Mouse (Mus musculus) hindbrain, embryonic 16.5 days (tissue): ENCODE measurements around the gene Kcnd1. TPM values are rescaled to one million over a fixed set of nuclear protein-coding genes. Genes with fewer than 3 reads are reported as not detected.

Source experiments
- ATAC-seq: fragments of 200-750 bp; cut with Nextera tagmentation; 2 replicates; pipeline ENCODE4 v1.8.0; 2017; ENCODE audit warnings: moderate TSS enrichment, moderate library complexity
- H3K27ac ChIP-seq: fragments of 300-500 bp; sonication (generic); 2 replicates; pipeline ENCODE4 v1.5.1; 2014; ENCODE audit warnings: low read depth, mild to moderate bottlenecking, control low read depth, low read length, moderate library complexity
- H3K27me3 ChIP-seq: fragments of 300-500 bp; sonication (generic); replicated peaks from 2 replicates; pipeline ENCODE4 v1.6.1; 2014; ENCODE audit warnings: low read length; ENCODE audit not compliant: control insufficient read depth, insufficient read depth
- H3K36me3 ChIP-seq: fragments of 300-500 bp; sonication (generic); 2 replicates; pipeline ENCODE4 v1.6.1; 2014; ENCODE audit warnings: mild to moderate bottlenecking, low read length, moderate library complexity, mixed read lengths; ENCODE audit not compliant: control insufficient read depth, insufficient read depth
- H3K4me1 ChIP-seq: fragments of 300-500 bp; sonication (generic); 2 replicates; pipeline ENCODE4 v1.6.1; 2014; ENCODE audit warnings: low read depth, low read length; ENCODE audit not compliant: control insufficient read depth, insufficient read depth
- H3K4me2 ChIP-seq: fragments of 300-500 bp; sonication (generic); 2 replicates; pipeline ENCODE4 v1.6.1; 2014; ENCODE audit warnings: mild to moderate bottlenecking, low read length, control low read depth, moderate library complexity
- H3K4me3 ChIP-seq: fragments of 300-500 bp; sonication (generic); 2 replicates; pipeline ENCODE4 v1.5.1; 2014; ENCODE audit warnings: mild to moderate bottlenecking, low read length, control low read depth, moderate library complexity
- H3K9ac ChIP-seq: fragments of 300-500 bp; sonication (generic); 2 replicates; pipeline ENCODE4 v1.6.1; 2014; ENCODE audit warnings: low read depth, mild to moderate bottlenecking, control low read depth, low read length, moderate library complexity
- H3K9me3 ChIP-seq: fragments of 300-500 bp; sonication (generic); 2 replicates; pipeline ENCODE4 v1.6.1; 2014; ENCODE audit warnings: mild to moderate bottlenecking, low read length, moderate library complexity; ENCODE audit not compliant: control insufficient read depth
- WGBS: fragments of 180-500 bp; shearing (Covaris S2); extraction: QIAGEN DNeasy Blood & Tissue Kit; methylation state at CpG from one replicate; pipeline ENCODE4 v1.1.7; 2014; 5-methylcytosine and 5-hydroxymethylcytosine counted together
- microRNA counts: library from miRNA; unstranded; fragments of <30 nt; microRNA quantifications from one replicate; lab custom pipeline; 2016
- microRNA-seq: library from miRNA; unstranded; fragments of <30 nt; microRNA quantifications from one replicate; pipeline ENCODE4, GENCODE M21; 2017
- polyA plus RNA-seq: library from polyadenylated mRNA; unstranded; fragments of >200 nt; fragmentation: Nextera tagmentation; extraction: Ambion mirVana; gene quantifications from 2 replicates; pipeline ENCODE4 v1.2.1, GENCODE M21; 2015

The Kcnd1 gene
- polyA plus RNA-seq, 1 experiment from 2014 or later = 5.3 TPM

GRCm38 (mm10) chrX:7868506-7868905 lies 46.4 kb downstream of the Kcnd1 start:
- H3K9ac ChIP-seq = no peak overlapping the region
- H3K36me3 ChIP-seq = 0 out of 2 replicates have a peak, but pooled peaks cover 6% of the 10 kb centered on the region
- H3K4me2 ChIP-seq = no peak overlapping the region
- no peaks in the 10 kb centered on the region for H3K4me1 ChIP-seq
- no peaks in the 10 kb centered on the region for H3K9me3 ChIP-seq
- no peak overlapping the region for H3K4me3 ChIP-seq
- ATAC-seq = no peak
- no peaks in the 10 kb centered on the region for H3K27me3 ChIP-seq
- 47% methylated on average over 2 of the region's 2 CpGs for WGBS
- H3K27ac ChIP-seq = no peak overlapping the region

- Histone ChIP-seq H3K4me2 (no peak overlapping the region), H3K9me3 (no peaks in the 10 kb centered on the region), H3K27ac (no peak overlapping the region), H3K4me3 (no peak overlapping the region), H3K9ac (no peak overlapping the region), H3K27me3 (no peaks in the 10 kb centered on the region), H3K36me3 (0 out of 2 replicates have a peak, but pooled peaks cover 6% of the 10 kb centered on the region), H3K4me1 (no peaks in the 10 kb centered on the region)
- 37% methylated on average over 3 of the region's 3 CpGs for WGBS
- no peak for ATAC-seq
These were observed 47.7 kb downstream of the Kcnd1 start for GRCm38 (mm10) chrX:7869826-7870225.

GRCm38 (mm10) chrX:7878007-7878419 lies 55.9 kb downstream of the Kcnd1 start, which contains the start of gene Pim2:
Gene Pim2, plus strand, starts transcription at chrX:7878262.
- H3K36me3 ChIP-seq = no peaks in the 10 kb centered on the region
- peak; percentile 91 for ATAC-seq
- no peaks in the 10 kb centered on the region for H3K9me3 ChIP-seq
- H3K4me2 ChIP-seq = peak within 1 kb of the TSS; percentile 72
- H3K27me3 ChIP-seq = no peaks in the 10 kb centered on the region
- peak within 1 kb of the TSS; percentile 67 for H3K9ac ChIP-seq
- peak within 1 kb of the TSS; percentile 71 for H3K27ac ChIP-seq
- peaks cover 2% of the 10 kb centered on the region for H3K4me1 ChIP-seq
- 14% methylated on average over 38 of the region's 38 CpGs for WGBS
- H3K4me3 ChIP-seq = peak within 1 kb of the TSS; percentile 56

- Histone ChIP-seq H3K4me1 (peaks cover 2% of the 10 kb centered on the region), H3K9me3 (no peaks in the 10 kb centered on the region), H3K27ac (peak overlapping the region; percentile 71), H3K4me3 (peak overlapping the region; percentile 56), H3K27me3 (no peaks in the 10 kb centered on the region), H3K36me3 (no peaks in the 10 kb centered on the region), H3K4me2 (peak overlapping the region; percentile 72), H3K9ac (peak overlapping the region; percentile 67)
- peak; percentile 41 for ATAC-seq
- 30% methylated on average over 21 of the region's 21 CpGs for WGBS
These were observed 56.4 kb downstream of the Kcnd1 start for GRCm38 (mm10) chrX:7878495-7878894.

- H3K4me3 ChIP-seq = peak overlapping the region; percentile 56
- no peaks in the 10 kb centered on the region for H3K36me3 ChIP-seq
- H3K9ac ChIP-seq = no peak overlapping the region
- WGBS = 10% methylated on average over 11 of the region's 11 CpGs
- peak; percentile 59 for ATAC-seq
- peaks cover 2% of the 10 kb centered on the region for H3K4me1 ChIP-seq
- H3K4me2 ChIP-seq = peak overlapping the region; percentile 72
- H3K9me3 ChIP-seq = no peaks in the 10 kb centered on the region
- H3K27ac ChIP-seq = no peak overlapping the region
- H3K27me3 ChIP-seq = no peaks in the 10 kb centered on the region
These were observed 57.7 kb downstream of the Kcnd1 start for GRCm38 (mm10) chrX:7879819-7880218.

- H3K9ac ChIP-seq = peak within 1 kb of the TSS; percentile 52
- peak; percentile 92 for ATAC-seq
- H3K4me2 ChIP-seq = peak within 1 kb of the TSS; percentile 57
- peak within 1 kb of the TSS; percentile 49 for H3K4me3 ChIP-seq
- no peaks in the 10 kb centered on the region for H3K9me3 ChIP-seq
- H3K27ac ChIP-seq = peak within 1 kb of the TSS; percentile 81
- no peaks in the 10 kb centered on the region for H3K27me3 ChIP-seq
- no peaks in the 10 kb centered on the region for H3K36me3 ChIP-seq
- H3K4me1 ChIP-seq = peaks cover 2% of the 10 kb centered on the region
- WGBS = 16% methylated on average over 39 of the region's 49 CpGs
These were observed 61.9 kb downstream of the Kcnd1 start, which contains the start of gene Slc35a2 for GRCm38 (mm10) chrX:7883841-7884567. Gene Slc35a2, plus strand, starts transcription at chrX:7884028.

MicroRNAs within 50 kb of the gene (microRNA counts, 519-probe panel; counts per million panel counts)
- 2,433 counts per million, percentile 61 among the panel's probes with 10 or more counts for microRNA mmu-miR-1198 (lab: Ali Mortazavi, UCI)

Small RNA genes lying within 50 kb of the gene (microRNA-seq; reads per million reads assigned to microRNA genes)
- gene Mir1198 = 33.3 reads per million, percentile 36 among the genes with 10 or more reads in this experiment

Other genes with a start within 250 kb of the Kcnd1 start
- gene Foxp3, start 248.6 kb upstream of the Kcnd1 start, polyA plus RNA-seq = 0.06 and 0.18 TPM in 2 replicates
- gene Ppp1r3f, start 248.0 kb upstream of the Kcnd1 start, polyA plus RNA-seq = 7.1 and 8.7 TPM in 2 replicates
- 28.0 and 29.5 TPM in 2 replicates for gene Ccdc22, start 216.8 kb upstream of the Kcnd1 start, polyA plus RNA-seq
- gene Cacna1f, start 215.2 kb upstream of the Kcnd1 start, polyA plus RNA-seq = 0.20 and 0.27 TPM in 2 replicates
- gene Syp, start 183.8 kb upstream of the Kcnd1 start, polyA plus RNA-seq = 249 and 292 TPM in 2 replicates
- gene Prickle3, start 165.0 kb upstream of the Kcnd1 start, polyA plus RNA-seq = 1.7 and 2.2 TPM in 2 replicates
- gene Plp2, start 150.9 kb upstream of the Kcnd1 start, polyA plus RNA-seq = 21.1 and 24.8 TPM in 2 replicates
- gene Magix, start 141.0 kb upstream of the Kcnd1 start, polyA plus RNA-seq = 0.25 and 0.45 TPM in 2 replicates
- gene Gpkow, start 125.2 kb upstream of the Kcnd1 start, polyA plus RNA-seq = 45.7 and 51.2 TPM in 2 replicates
- gene Wdr45, start 108.0 kb upstream of the Kcnd1 start, polyA plus RNA-seq = 31.6 and 36.3 TPM in 2 replicates
- gene Gm45208, start 100.0 kb upstream of the Kcnd1 start, polyA plus RNA-seq = not detected in 2 replicates
- 143 and 144 TPM in 2 replicates for gene Praf2, start 93.8 kb upstream of the Kcnd1 start, polyA plus RNA-seq
- 52.8 and 55.8 TPM in 2 replicates for gene Ccdc120, start 71.4 kb upstream of the Kcnd1 start, polyA plus RNA-seq
- gene Tfe3, start 59.7 kb upstream of the Kcnd1 start, polyA plus RNA-seq = 20.4 and 25.3 TPM in 2 replicates
- gene Gripap1, start 32.5 kb upstream of the Kcnd1 start, polyA plus RNA-seq = 61.5 and 71.9 TPM in 2 replicates
- gene Otud5, start 19.1 kb downstream of the Kcnd1 start, polyA plus RNA-seq = 34.2 and 41.2 TPM in 2 replicates
- gene Pim2, start 56.0 kb downstream of the Kcnd1 start, polyA plus RNA-seq = 25.7 and 27.0 TPM in 2 replicates
- 50.7 and 50.9 TPM in 2 replicates for gene Slc35a2, start 61.7 kb downstream of the Kcnd1 start, polyA plus RNA-seq
- 204 and 212 TPM in 2 replicates for gene Pqbp1, start 77.0 kb downstream of the Kcnd1 start, polyA plus RNA-seq
- 161 and 163 TPM in 2 replicates for gene Timm17b, start 77.1 kb downstream of the Kcnd1 start, polyA plus RNA-seq
- gene Gm10491, start 85.5 kb downstream of the Kcnd1 start, polyA plus RNA-seq = not detected in 2 replicates
- gene Gm10490, start 87.3 kb downstream of the Kcnd1 start, polyA plus RNA-seq = not detected in 2 replicates
- 303 and 325 TPM in 2 replicates for gene Pcsk1n, start 97.5 kb downstream of the Kcnd1 start, polyA plus RNA-seq
- 0.15 TPM in 1 of 2 replicates, not detected in the other for gene Eras, start 106.3 kb downstream of the Kcnd1 start, polyA plus RNA-seq
- 70.2 and 75.9 TPM in 2 replicates for gene Hdac6, start 125.6 kb downstream of the Kcnd1 start, polyA plus RNA-seq
- gene Gata1, start 155.8 kb downstream of the Kcnd1 start, polyA plus RNA-seq = 0.08 and 0.26 TPM in 2 replicates
- gene Glod5, start 196.2 kb downstream of the Kcnd1 start, polyA plus RNA-seq = 0.25 and 0.49 TPM in 2 replicates